Mouse (Mus musculus) intestine, embryonic 15.5 days (tissue): ENCODE results near the gene Gpx7. TPM values are rescaled to one million over a fixed set of nuclear protein-coding genes. Genes with fewer than 3 reads are reported as not detected.
A peak's percentile ranks its signal among the peaks of the same experiment; 100 is the strongest.

Experiments used
- ATAC-seq: fragments of 200-750 bp; cut with Nextera tagmentation; 2 replicates; pipeline ENCODE4 v1.8.0; 2017; ENCODE audit warnings: moderate TSS enrichment, moderate library complexity
- H3K27ac ChIP-seq: fragments of 300-500 bp; sonication (generic); 2 replicates; pipeline ENCODE4 v1.5.1; 2015; ENCODE audit warnings: mild to moderate bottlenecking, inconsistent platforms
- H3K27me3 ChIP-seq: fragments of 300-500 bp; sonication (generic); replicated peaks from 2 replicates; pipeline ENCODE4 v1.6.1; 2015; ENCODE audit warnings: inconsistent platforms
- H3K36me3 ChIP-seq: fragments of 300-500 bp; sonication (generic); 2 replicates; pipeline ENCODE4 v1.6.1; 2015; ENCODE audit warnings: inconsistent platforms
- H3K4me1 ChIP-seq: fragments of 300-500 bp; sonication (generic); replicated peaks from 2 replicates; pipeline ENCODE4 v1.6.1; 2015; ENCODE audit warnings: inconsistent platforms
- H3K4me2 ChIP-seq: fragments of 300-500 bp; sonication (generic); replicated peaks from 2 replicates; pipeline ENCODE4 v1.6.1; 2015; ENCODE audit warnings: mild to moderate bottlenecking, inconsistent platforms
- H3K4me3 ChIP-seq: fragments of 300-500 bp; sonication (generic); replicated peaks from 2 replicates; pipeline ENCODE4 v1.5.1; 2015; ENCODE audit warnings: inconsistent platforms
- H3K9ac ChIP-seq: fragments of 300-500 bp; sonication (generic); 2 replicates; pipeline ENCODE4 v1.6.1; 2015; ENCODE audit warnings: inconsistent platforms
- H3K9me3 ChIP-seq: fragments of 300-500 bp; sonication (generic); 2 replicates; pipeline ENCODE4 v1.6.1; 2016; ENCODE audit warnings: inconsistent platforms
- WGBS: fragments of 180-500 bp; shearing (Covaris S2); methylation state at CpG from one replicate; pipeline ENCODE4 v1.1.7; 2015; 5-methylcytosine and 5-hydroxymethylcytosine counted together
- polyA plus RNA-seq: library from polyadenylated mRNA; unstranded; fragments of >200 nt; fragmentation: Nextera tagmentation; extraction: Ambion mirVana; gene quantifications from 2 replicates; pipeline ENCODE4 v1.2.1, GENCODE M21; 2015

Gene Gpx7
- 37.5 and 42.6 TPM in 2 replicates for polyA plus RNA-seq

GRCm38 (mm10) chr4:108406861-108407401 is at the start of gene Gpx7:
TSS of gene Gpx7 (minus strand) at chr4:108406961.
- ATAC-seq, result peak; percentile 44; the same call in 1 of the 2 replicates
- 25% methylated on average over 15 of the region's 15 CpGs for WGBS

GRCm38 (mm10) chr4:108456028-108456427 is 49.3 kb upstream of the Gpx7 start:
- Histone ChIP-seq H3K9ac (no peak overlapping the region), H3K27ac (no peak overlapping the region), H3K9me3 (no peaks in the 10 kb centered on the region), H3K4me2 (no peak overlapping the region), H3K36me3 (no peaks in the 10 kb centered on the region), H3K4me3 (no peak overlapping the region), H3K4me1 (0 out of 2 replicates have a peak, but pooled peaks cover 4% of the 10 kb centered on the region), H3K27me3 (no peaks in the 10 kb centered on the region)
- WGBS, result 59% methylated on average over 2 of the region's 2 CpGs
- no peak for ATAC-seq

More at GRCm38 (mm10) chr4:108406861-108407401, at the start of gene Gpx7:
- no peaks in the 10 kb centered on the region for H3K27me3 ChIP-seq
- H3K4me2 ChIP-seq, result peak within 1 kb of the TSS; percentile 94
- H3K9ac ChIP-seq, result peak within 1 kb of the TSS; percentile 57
- no peaks in the 10 kb centered on the region for H3K9me3 ChIP-seq
- peak within 1 kb of the TSS; percentile 42 for H3K27ac ChIP-seq
- H3K4me3 ChIP-seq, result peak within 1 kb of the TSS; percentile 50
- no peaks in the 10 kb centered on the region for H3K36me3 ChIP-seq
- H3K4me1 ChIP-seq, result peaks cover 8% of the 10 kb centered on the region

- WGBS, result 31% methylated on average over 7 of the region's 7 CpGs
- Histone ChIP-seq H3K27me3 (no peaks in the 10 kb centered on the region), H3K4me2 (no peak overlapping the region), H3K27ac (no peak overlapping the region), H3K4me3 (no peak overlapping the region), H3K9ac (no peak overlapping the region), H3K9me3 (no peaks in the 10 kb centered on the region), H3K4me1 (0 out of 2 replicates have a peak, but pooled peaks cover 2% of the 10 kb centered on the region), H3K36me3 (no peaks in the 10 kb centered on the region)
- no peak for ATAC-seq
These were observed 41.3 kb upstream of the Gpx7 start for GRCm38 (mm10) chr4:108448091-108448490.

GRCm38 (mm10) chr4:108438082-108438840 is 31.5 kb upstream of the Gpx7 start:
- WGBS, result 54% methylated on average over 6 of the region's 6 CpGs

GRCm38 (mm10) chr4:108436225-108436624 is 29.5 kb upstream of the Gpx7 start:
- no peak for ATAC-seq
- Histone ChIP-seq H3K9me3 (no peaks in the 10 kb centered on the region), H3K9ac (no peak overlapping the region), H3K27me3 (no peaks in the 10 kb centered on the region), H3K4me3 (no peak overlapping the region), H3K4me1 (peaks cover 8% of the 10 kb centered on the region), H3K4me2 (no peak overlapping the region), H3K27ac (no peak overlapping the region), H3K36me3 (no peaks in the 10 kb centered on the region)
- 77% methylated on average over 1 of the region's 1 CpGs for WGBS

More at GRCm38 (mm10) chr4:108438082-108438840, 31.5 kb upstream of the Gpx7 start:
- H3K4me1 ChIP-seq, result peaks cover 3% of the 10 kb centered on the region
- no peaks in the 10 kb centered on the region for H3K27me3 ChIP-seq
- H3K36me3 ChIP-seq, result no peaks in the 10 kb centered on the region
- H3K9me3 ChIP-seq, result no peaks in the 10 kb centered on the region
- no peak overlapping the region for H3K4me3 ChIP-seq
- H3K9ac ChIP-seq, result no peak overlapping the region
- ATAC-seq, result peak; percentile 76
- H3K27ac ChIP-seq, result no peak overlapping the region
- H3K4me2 ChIP-seq, result no peak overlapping the region

GRCm38 (mm10) chr4:108435646-108436045 is 28.9 kb upstream of the Gpx7 start:
- Histone ChIP-seq H3K27me3 (no peaks in the 10 kb centered on the region), H3K4me2 (no peak overlapping the region), H3K4me3 (no peak overlapping the region), H3K4me1 (peaks cover 11% of the 10 kb centered on the region), H3K9me3 (no peaks in the 10 kb centered on the region), H3K36me3 (no peaks in the 10 kb centered on the region), H3K9ac (no peak overlapping the region), H3K27ac (no peak overlapping the region)
- no peak for ATAC-seq
- WGBS, result 62% methylated on average over 3 of the region's 3 CpGs

GRCm38 (mm10) chr4:108434781-108435180 is 28.0 kb upstream of the Gpx7 start:
- Histone ChIP-seq H3K4me1 (peaks cover 11% of the 10 kb centered on the region), H3K9me3 (no peaks in the 10 kb centered on the region), H3K4me2 (no peak overlapping the region), H3K27me3 (no peaks in the 10 kb centered on the region), H3K4me3 (no peak overlapping the region), H3K36me3 (no peaks in the 10 kb centered on the region), H3K27ac (no peak overlapping the region), H3K9ac (no peak overlapping the region)
- WGBS, result 91% methylated on average over 3 of the region's 3 CpGs
- no peak for ATAC-seq

- ATAC-seq, result no peak
- H3K27ac ChIP-seq, result no peak overlapping the region
- 67% methylated on average over 4 of the region's 4 CpGs for WGBS
- H3K4me3 ChIP-seq, result no peak overlapping the region
- H3K4me1 ChIP-seq, result peaks cover 11% of the 10 kb centered on the region
- no peak overlapping the region for H3K4me2 ChIP-seq
- H3K27me3 ChIP-seq, result no peaks in the 10 kb centered on the region
- no peaks in the 10 kb centered on the region for H3K9me3 ChIP-seq
- no peaks in the 10 kb centered on the region for H3K36me3 ChIP-seq
- no peak overlapping the region for H3K9ac ChIP-seq
These were observed 27.5 kb upstream of the Gpx7 start for GRCm38 (mm10) chr4:108434221-108434620.

- H3K9me3 ChIP-seq, result no peaks in the 10 kb centered on the region
- peak; percentile 21; the same call in 1 of the 2 replicates for ATAC-seq
- no peak overlapping the region for H3K9ac ChIP-seq
- no peaks in the 10 kb centered on the region for H3K36me3 ChIP-seq
- H3K27ac ChIP-seq, result no peak overlapping the region
- WGBS, result 25% methylated on average over 6 of the region's 6 CpGs
- no peaks in the 10 kb centered on the region for H3K27me3 ChIP-seq
- H3K4me1 ChIP-seq, result peaks cover 11% of the 10 kb centered on the region
- H3K4me2 ChIP-seq, result no peak overlapping the region
- no peak overlapping the region for H3K4me3 ChIP-seq
These were observed 26.6 kb upstream of the Gpx7 start for GRCm38 (mm10) chr4:108433341-108433740.

- H3K36me3 ChIP-seq, result no peaks in the 10 kb centered on the region
- H3K9me3 ChIP-seq, result no peaks in the 10 kb centered on the region
- H3K27me3 ChIP-seq, result no peaks in the 10 kb centered on the region
- peaks cover 15% of the 10 kb centered on the region for H3K4me1 ChIP-seq
- H3K9ac ChIP-seq, result no peak overlapping the region
- 48% methylated on average over 2 of the region's 2 CpGs for WGBS
- no peak for ATAC-seq
- H3K4me3 ChIP-seq, result no peak overlapping the region
- H3K4me2 ChIP-seq, result no peak overlapping the region
- H3K27ac ChIP-seq, result no peak overlapping the region
These were observed 24.8 kb upstream of the Gpx7 start for GRCm38 (mm10) chr4:108431561-108431936.

GRCm38 (mm10) chr4:108430656-108431560 is 24.1 kb upstream of the Gpx7 start:
- ATAC-seq, result no peak; the same call in 1 of the 2 replicates

GRCm38 (mm10) chr4:108428341-108428721 is 21.6 kb upstream of the Gpx7 start:
- Histone ChIP-seq H3K4me3 (no peak overlapping the region), H3K27ac (no peak overlapping the region), H3K36me3 (no peaks in the 10 kb centered on the region), H3K9me3 (no peaks in the 10 kb centered on the region), H3K27me3 (no peaks in the 10 kb centered on the region), H3K4me2 (no peak overlapping the region), H3K4me1 (peaks cover 18% of the 10 kb centered on the region), H3K9ac (no peak overlapping the region)
- ATAC-seq, result no peak
- 73% methylated on average over 6 of the region's 6 CpGs for WGBS

More at GRCm38 (mm10) chr4:108430656-108431560, 24.1 kb upstream of the Gpx7 start:
- no peaks in the 10 kb centered on the region for H3K27me3 ChIP-seq
- no peak overlapping the region for H3K9ac ChIP-seq
- H3K4me1 ChIP-seq, result peaks cover 15% of the 10 kb centered on the region
- H3K9me3 ChIP-seq, result no peaks in the 10 kb centered on the region
- H3K36me3 ChIP-seq, result no peaks in the 10 kb centered on the region
- 59% methylated on average over 4 of the region's 4 CpGs for WGBS
- H3K4me2 ChIP-seq, result no peak overlapping the region
- no peak overlapping the region for H3K4me3 ChIP-seq
- H3K27ac ChIP-seq, result no peak overlapping the region
